Mouse (Mus musculus) ES-E14 (cell line): ENCODE results near the gene Rad9b. TPM values are rescaled to one million over a fixed set of nuclear protein-coding genes. Genes with fewer than 3 reads are reported as not detected.

Source experiments
- DNase-seq: peaks from one replicate; pipeline ENCODE4 v3.0.0-alpha.2; 2013; ENCODE audit warnings: low read depth, low spot score
- H3K27ac ChIP-seq: 2 replicates; pipeline ENCODE4 v1.5.1; 2012; ENCODE audit warnings: low read depth, mild to moderate bottlenecking, low read length, moderate library complexity, mixed read lengths; ENCODE audit not compliant: poor library complexity, insufficient read depth, severe bottlenecking
- H3K36me3 ChIP-seq: 2 replicates; pipeline ENCODE4 v1.6.1; 2012; ENCODE audit warnings: mild to moderate bottlenecking, low read length, moderate library complexity, mixed read lengths; ENCODE audit not compliant: control insufficient read depth, poor library complexity, insufficient read depth, severe bottlenecking
- H3K4me1 ChIP-seq, 2 experiments: fragments of 150-350 bp in 1 of 2; sonication (generic) in 1 of 2; 2 replicates each; pipeline ENCODE4 v1.6.1; 2012; ENCODE audit warnings: low read length in 2 of 2, mild to moderate bottlenecking in 1 of 2, mixed read lengths in 1 of 2; ENCODE audit not compliant: control insufficient read depth in 2 of 2, insufficient read depth in 2 of 2, poor library complexity in 1 of 2
- H3K4me3 ChIP-seq, 2 experiments: fragments of 150-350 bp in 1 of 2; sonication (generic) in 1 of 2; 2 replicates each; pipeline ENCODE4 v1.5.1; 2012; ENCODE audit warnings: low read length in 2 of 2, low read depth in 1 of 2, mild to moderate bottlenecking in 1 of 2, mixed read lengths in 1 of 2; ENCODE audit not compliant: insufficient read depth in 1 of 2, poor library complexity in 1 of 2, severe bottlenecking in 1 of 2
- H3K9ac ChIP-seq: 2 replicates; pipeline ENCODE4 v1.6.1; 2012; ENCODE audit warnings: low read depth, mild to moderate bottlenecking, low read length, mixed read lengths; ENCODE audit not compliant: poor library complexity, insufficient read depth, severe bottlenecking
- H3K9me3 ChIP-seq: fragments of 150-350 bp; sonication (generic); 2 replicates; pipeline ENCODE4 v1.6.1; 2012; ENCODE audit warnings: low read depth, mild to moderate bottlenecking, low read length; ENCODE audit not compliant: control insufficient read depth, insufficient read depth
- CHD2 ChIP-seq: IDR thresholded peaks from 2 replicates; pipeline ENCODE4 v1.6.1; 2014; ENCODE audit warnings: mild to moderate bottlenecking, low read depth, low read length, inconsistent platforms
- HCFC1 ChIP-seq: IDR thresholded peaks from 2 replicates; pipeline ENCODE4 v1.6.1; 2012; ENCODE audit warnings: low read length, inconsistent platforms, borderline replicate concordance; ENCODE audit not compliant: insufficient read depth
- MAFK ChIP-seq: IDR thresholded peaks from 2 replicates; pipeline ENCODE4 v1.6.1; 2014; ENCODE audit warnings: mild to moderate bottlenecking, low read depth, low read length, inconsistent platforms; ENCODE audit not compliant: insufficient read depth
- ZC3H11A ChIP-seq: IDR thresholded peaks from 2 replicates; pipeline ENCODE4 v1.6.1; 2012; ENCODE audit warnings: low read depth, mild to moderate bottlenecking, inconsistent platforms, low read length, borderline replicate concordance
- ZNF384 ChIP-seq: IDR thresholded peaks from 2 replicates; pipeline ENCODE4 v1.6.1; 2012; ENCODE audit warnings: low read depth, low read length, inconsistent platforms
- in situ Hi-C, 2 experiments: fragments of 600-800 bp; cut with MboI; formaldehyde crosslinking; loops; one replicate each; pipeline ENCODE4 v1.15.1; 2025; ENCODE audit warnings: low sequenced_read_pairs in 2 of 2, inconsistent platforms in 1 of 2; ENCODE audit not compliant: unreplicated experiment in 2 of 2
- total RNA-seq: library from RNA; depleted of rRNA; stranded (reverse); fragments of 300-350 nt; gene quantifications from 2 replicates; pipeline ENCODE4 v1.2.3, GENCODE M21; 2012; rRNA removed

Rad9b gene
- total RNA-seq, 1 experiment: 20.5 TPM

- in situ Hi-C loops: no loop called here
- Histone ChIP-seq H3K36me3 (no peaks in the 10 kb centered on the region), H3K9ac (no peak overlapping the region), H3K27ac (no peak overlapping the region), H3K9me3 (no peaks in the 10 kb centered on the region), H3K4me3 (no peak overlapping the region), H3K4me1 (peaks cover 0 to 15% of the 10 kb centered on the region in 2 experiments; a peak in 3 of 4 replicates)
- no peak for DNase-seq
- TF ChIP-seq ZC3H11A: no peak
- no peak for TF ChIP-seq MAFK
- TF ChIP-seq HCFC1: no peak
- TF ChIP-seq CHD2: no peak
- no peak for TF ChIP-seq ZNF384
Measured at GRCm38 (mm10) chr5:122278946-122279345, 75.1 kb downstream of the Rad9b start.

- no peaks in the 10 kb centered on the region for H3K36me3 ChIP-seq
- peaks cover 0 to 16% of the 10 kb centered on the region in 2 experiments; a peak in 2 of 4 replicates for H3K4me1 ChIP-seq
- in situ Hi-C loops: no loop called here
- TF ChIP-seq MAFK: no peak
- 0 out of 2 replicates have a peak overlapping the region, but pooled peaks have one; percentile 39 for H3K9ac ChIP-seq
- H3K4me3 ChIP-seq: peak overlapping the region in 1 of 2 experiments; percentile 13; a peak in 1 of 4 replicates
- DNase-seq: peak; percentile 92
- peak overlapping the region; percentile 81 for H3K27ac ChIP-seq
- no peaks in the 10 kb centered on the region for H3K9me3 ChIP-seq
Measured at GRCm38 (mm10) chr5:122274785-122275184, 79.2 kb downstream of the Rad9b start.

Other genes starting within 250 kb of the Rad9b start
- 1.7 and 2.2 TPM in 2 replicates for gene Ccdc63, start 213.4 kb downstream of the Rad9b start, total RNA-seq
- gene Ppp1cc, start 196.0 kb downstream of the Rad9b start, total RNA-seq: 245 and 265 TPM in 2 replicates
- 35.7 and 39.3 TPM in 2 replicates for gene Hvcn1, start 147.4 kb downstream of the Rad9b start, total RNA-seq
- 15.4 and 23.7 TPM in 2 replicates for gene Tctn1, start 89.8 kb downstream of the Rad9b start, total RNA-seq
- gene Pptc7, start 69.9 kb downstream of the Rad9b start, total RNA-seq: 21.1 and 21.2 TPM in 2 replicates
- 101 and 135 TPM in 2 replicates for gene Vps29, start 136 bp upstream of the Rad9b start, total RNA-seq
- gene Gpn3, start 17.6 kb upstream of the Rad9b start, total RNA-seq: 101 and 105 TPM in 2 replicates
- gene Fam216a, start 18.1 kb upstream of the Rad9b start, total RNA-seq: 20.0 and 32.7 TPM in 2 replicates
- gene Arpc3, start 37.6 kb upstream of the Rad9b start, total RNA-seq: 135 and 165 TPM in 2 replicates
- gene Anapc7, start 67.5 kb upstream of the Rad9b start, total RNA-seq: 51.8 and 63.2 TPM in 2 replicates
- gene Atp2a2, start 148.0 kb upstream of the Rad9b start, total RNA-seq: 372 and 457 TPM in 2 replicates